Comparison of ENCODE assay signal across 29 mouse cellular contexts in the genomic region with DNA sequence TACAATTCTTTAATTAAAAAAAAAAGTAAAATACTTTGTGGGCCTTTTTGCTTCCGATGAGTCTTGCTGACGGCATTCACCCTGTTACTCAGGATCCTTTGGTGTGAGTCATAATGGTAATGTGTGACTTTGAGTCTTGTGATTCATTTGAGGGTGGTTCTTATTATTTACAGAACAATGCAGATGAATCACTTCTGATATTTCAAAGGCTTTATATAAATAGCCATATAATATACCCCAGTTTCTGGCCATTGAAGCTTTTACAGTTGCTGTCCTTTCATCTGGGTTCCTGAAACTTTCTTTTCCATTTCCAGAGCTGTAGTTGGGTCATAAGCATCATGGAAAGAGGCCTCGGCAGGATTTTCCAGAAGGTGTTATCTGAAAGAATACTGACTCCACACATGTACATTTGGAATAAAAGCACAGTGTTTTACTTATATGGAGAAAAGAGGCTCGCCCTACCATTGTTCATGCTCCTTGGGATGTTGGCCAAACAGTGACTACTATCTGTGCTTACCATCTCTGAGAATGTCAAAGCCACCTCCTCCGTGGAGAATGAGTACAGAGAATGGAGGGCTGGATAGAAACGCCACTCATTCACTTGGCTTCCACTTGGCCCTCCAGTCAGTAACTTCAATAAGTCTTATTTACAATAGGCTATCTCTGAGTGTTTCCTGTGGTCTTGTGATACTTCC.
A peak's percentile ranks its signal among the peaks of the same experiment; 100 is the strongest.
DNase-seq lines count a peak whose midpoint lies in the region; ATAC-seq and TF ChIP-seq lines count a peak whose summit lies in the region.
"Had no signal": no experiment of that assay in that cellular context is flagged by ENCODE, and none has a peak within 500 bp of the region (broad histone marks: within the 10 kb centered on the region; RNA-seq: fewer than 3 reads in every experiment).

No protein-coding gene starts in this region.

- no peak overlapping the region for H3K4me3 ChIP-seq in myocyte
- H3K4me3 ChIP-seq: embryonic facial prominence, embryonic 10.5 days; forebrain, embryonic 10.5 days; heart, embryonic 10.5 days; hindbrain, embryonic 10.5 days; layer of hippocampus, adult 2 months; limb, embryonic 10.5 days; liver, embryonic 15.5 days; neural tube, embryonic 12.5 days had no signal

- no peak for TF ChIP-seq POLR2A in myocyte (IDR thresholded peaks at IDR 0.05; ENCODE audit: insufficient read length, low read depth)

- no peaks in the 10 kb centered on the region for H3K79me2 ChIP-seq in myocyte (ENCODE audit: control insufficient read depth, insufficient read depth)

- DNase-seq in left cerebral cortex, adult 18-20 months (ENCODE audit: low spot score in 2 of 2), result peak; percentile 3 to 7
- DNase-seq in left cerebral cortex, postnatal 10 days (ENCODE audit: extremely low spot score in 1 of 2, low spot score in 2 of 2), result no peak
- peak; percentile 87 for DNase-seq in 3T3-L1 (ENCODE audit: low read depth, low spot score)
- DNase-seq in Muller cell, postnatal 12 days (ENCODE audit: inconsistent ontology term), result peak; percentile 91
- DNase-seq in heart, postnatal 25 days (ENCODE audit: low spot score), result no peak
- DNase-seq: adrenal gland, postnatal 14 days; cerebellum, postnatal 10 days; gastrocnemius, postnatal 10 days; kidney, postnatal 25 days; liver; lung, postnatal 4 days; midbrain, embryonic 14.5 days; retina, postnatal 1 day; spleen, adult 18-20 months; thymus, postnatal 25 days had no signal

- peak overlapping the region; percentile 47 for H3K4me2 ChIP-seq in myocyte (ENCODE audit: low read depth)
- H3K4me2 ChIP-seq: liver, embryonic 15.5 days; neural tube, embryonic 12.5 days had no signal

- no peak for ATAC-seq in CD4-positive, CD25-positive, alpha-beta regulatory T cell, adult 4 months
- ATAC-seq: activated CD4-positive, CD25-positive, alpha-beta regulatory T cell, adult 4 months; forebrain, embryonic 16.5 days; hindbrain, postnatal 0 days; intestine, postnatal 0 days had no signal

- H3ac ChIP-seq in myocyte (ENCODE audit: control insufficient read depth, insufficient read length), result no peak overlapping the region

- H3K27me3 ChIP-seq in myocyte (ENCODE audit: control insufficient read depth, insufficient read depth, insufficient read length), result no peaks in the 10 kb centered on the region
- H3K27me3 ChIP-seq: liver, embryonic 15.5 days; neural tube, embryonic 12.5 days had no signal

- no peaks in the 10 kb centered on the region for H3K36me3 ChIP-seq in myocyte (ENCODE audit: control insufficient read depth, insufficient read depth)
- H3K36me3 ChIP-seq: embryonic facial prominence, embryonic 10.5 days; forebrain, embryonic 10.5 days; heart, embryonic 10.5 days; hindbrain, embryonic 10.5 days; limb, embryonic 10.5 days; liver, embryonic 15.5 days; neural tube, embryonic 12.5 days had no signal

- intact Hi-C loops in left cerebral cortex, postnatal 10 days (cut with DNase I), result no loop called here
- intact Hi-C loops in heart, postnatal 25 days (cut with DNase I), result no loop called here

TF ChIP-seq in myocyte, 11 proteins besides CTCF, POLR2A, EP300 and RAD21:
- no peak for TF ChIP-seq E2F4 (IDR thresholded peaks at IDR 0.05; ENCODE audit: insufficient read depth)
- TF ChIP-seq CEBPB (IDR thresholded peaks at IDR 0.05; ENCODE audit: insufficient read depth, poor library complexity, severe bottlenecking), result 0 out of 2 replicates have a peak, but pooled peaks have one; percentile 11

Comparison
In these comparisons a context has a peak if more than half of its experiments do, and no peak if none do; other contexts are left out.
1. DNase-seq: peak in left cerebral cortex, adult 18-20 months (2 of 2), 3T3-L1 (single experiment) and Muller cell, postnatal 12 days (single experiment); none in left cerebral cortex, postnatal 10 days (0 of 2) and heart, postnatal 25 days (single experiment).